In genomic region chr14:26794431-26794830, GRCm38 (mm10) we compare ENCODE assay signal across 22 mouse cellular contexts.
"Had no signal": no experiment of that assay in that cellular context is flagged by ENCODE, and none has a peak within 500 bp of the region (broad histone marks: within the 10 kb centered on the region; RNA-seq: fewer than 3 reads in every experiment).

No protein-coding gene starts in this region.

- H3K4me3 ChIP-seq: limb, embryonic 12.5 days; limb, embryonic 15.5 days; lung, embryonic 15.5 days; megakaryocyte, embryonic 14.5 days; midbrain, embryonic 10.5 days; midbrain, embryonic 13.5 days; myocyte; neural tube, embryonic 13.5 days had no signal

- H3K36me3 ChIP-seq: limb, embryonic 12.5 days; limb, embryonic 15.5 days; lung, embryonic 15.5 days; midbrain, embryonic 10.5 days; midbrain, embryonic 13.5 days; neural tube, embryonic 13.5 days had no signal

- H3K4me1 ChIP-seq: limb, embryonic 12.5 days; limb, embryonic 15.5 days; lung, embryonic 15.5 days; midbrain, embryonic 10.5 days; midbrain, embryonic 13.5 days; neural tube, embryonic 13.5 days had no signal

- ATAC-seq: liver, postnatal 0 days; midbrain, embryonic 13.5 days; midbrain, embryonic 16.5 days had no signal

- H3K27ac ChIP-seq: limb, embryonic 12.5 days; limb, embryonic 15.5 days; liver, embryonic 14.5 days; lung, embryonic 15.5 days; midbrain, embryonic 10.5 days; midbrain, embryonic 13.5 days; neural tube, embryonic 13.5 days had no signal

- H3K27me3 ChIP-seq: limb, embryonic 12.5 days; limb, embryonic 15.5 days; lung, embryonic 15.5 days; megakaryocyte, embryonic 14.5 days; midbrain, embryonic 13.5 days; neural tube, embryonic 13.5 days had no signal

- DNase-seq: kidney, adult 9 months; kidney, postnatal 14 days; kidney, postnatal 4 days; left cerebral cortex, postnatal 4 days; liver, postnatal 0 days; lung, postnatal 10 days; lung, postnatal 36 days; retina, postnatal 1 day; right cerebral cortex, postnatal 25 days; spleen, adult 18-20 months; thymus, adult 18-20 months; thymus, postnatal 4 days had no signal

- H3K9me3 ChIP-seq: limb, embryonic 12.5 days; limb, embryonic 15.5 days; lung, embryonic 15.5 days; megakaryocyte, embryonic 14.5 days; midbrain, embryonic 10.5 days; midbrain, embryonic 13.5 days; neural tube, embryonic 13.5 days had no signal

- H3K9ac ChIP-seq: limb, embryonic 12.5 days; limb, embryonic 15.5 days; liver, embryonic 14.5 days; liver, postnatal 0 days; lung, embryonic 15.5 days; midbrain, embryonic 13.5 days; neural tube, embryonic 13.5 days had no signal
